Mouse (Mus musculus) right cerebral cortex, postnatal 25 days (tissue): ENCODE data around the gene Prep.
"Not testable (repeated sequence)": the region's sequence is repeated elsewhere in the genome, so short reads cannot be mapped to it uniquely, and the experiment has no call there.

ENCODE experiments used
- DNase-seq: peaks from one replicate; pipeline ENCODE4 v3.0.0; 2022

Prep gene

GRCm38 (mm10) chr10:45122476-45122875, 55.5 kb downstream of the Prep start:
- no peak for DNase-seq

GRCm38 (mm10) chr10:45123011-45123410, 56.0 kb downstream of the Prep start:
- DNase-seq = no peak

GRCm38 (mm10) chr10:45129105-45129504, 62.1 kb downstream of the Prep start:
- DNase-seq = no peak

- no peak for DNase-seq
Measured at GRCm38 (mm10) chr10:45130004-45130403, 63.0 kb downstream of the Prep start.

DNA sequence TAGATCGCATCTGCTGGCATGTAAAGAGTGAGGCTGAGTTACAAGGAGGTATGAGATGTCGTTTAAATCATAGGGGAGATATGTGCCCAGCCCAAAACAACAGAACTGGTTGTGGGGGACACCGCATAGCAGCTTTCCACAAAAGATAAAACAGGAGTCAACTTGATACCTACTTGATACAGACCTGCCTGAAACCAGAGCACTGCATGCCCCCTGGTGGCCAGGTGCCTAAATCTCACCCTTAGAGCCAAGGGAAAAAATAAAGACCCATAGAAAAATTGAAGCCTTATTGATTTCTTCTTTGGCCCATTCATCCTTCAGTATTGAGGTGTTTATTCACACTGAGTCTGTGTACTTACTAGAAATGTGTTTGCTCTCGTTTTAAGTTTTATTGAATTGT, 65.4 kb downstream of the Prep start:
- DNase-seq = no peak

DNA sequence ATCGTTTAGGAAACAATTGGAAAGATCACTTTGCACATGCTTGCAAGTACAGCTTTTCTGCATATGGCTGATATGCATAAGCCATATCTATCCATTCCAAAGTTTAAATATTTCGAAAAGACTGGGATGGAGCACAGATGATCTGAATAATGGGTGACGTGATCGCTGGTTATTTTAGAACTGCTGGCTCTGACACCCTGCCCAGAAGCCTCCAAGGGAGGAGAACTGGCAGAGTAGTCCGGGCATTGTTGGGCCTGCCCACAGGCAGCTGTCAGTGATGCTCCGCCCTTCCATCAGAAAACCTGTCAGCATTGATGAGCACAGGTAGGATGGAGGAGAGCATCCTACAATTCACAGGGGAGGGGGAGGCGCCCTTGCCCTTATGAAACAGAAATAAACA, 69.8 kb downstream of the Prep start:
- DNase-seq = peak; percentile 60

GRCm38 (mm10) chr10:45139910-45140309, 72.9 kb downstream of the Prep start:
- no peak for DNase-seq

DNA sequence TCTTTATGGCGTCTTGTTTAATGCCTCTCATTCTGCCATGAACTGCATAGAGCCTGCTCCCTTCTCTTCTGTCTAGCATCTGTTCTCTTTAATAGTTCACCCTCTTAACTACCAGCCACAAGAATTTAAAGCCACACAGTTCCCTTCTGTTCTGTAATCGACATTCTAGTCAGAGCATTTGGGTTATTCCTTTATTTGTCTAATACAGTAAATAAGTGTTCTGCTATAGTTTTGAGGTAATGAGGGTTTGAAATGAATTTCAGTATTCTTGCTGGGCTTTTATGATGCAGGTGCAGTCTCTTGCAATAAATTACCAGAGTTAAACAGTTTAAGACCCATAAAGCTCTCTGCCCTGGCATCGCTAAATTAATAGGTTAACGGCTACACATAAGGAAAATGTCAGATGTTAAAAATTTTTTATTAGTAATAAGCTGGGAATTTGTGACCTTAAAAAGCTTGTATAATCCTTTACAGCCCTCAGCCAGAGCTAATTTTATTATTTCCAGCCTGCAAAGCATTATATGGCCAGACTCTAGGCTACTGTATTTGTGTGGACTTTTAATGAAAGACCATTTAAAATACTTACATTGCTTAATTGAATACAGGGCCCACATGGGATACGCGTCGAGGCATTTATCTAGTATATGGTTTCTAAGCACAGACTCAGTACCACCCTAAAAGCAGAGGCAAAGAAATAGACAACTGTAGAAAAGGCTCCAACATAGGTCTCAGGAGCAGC, 73.6 kb downstream of the Prep start:
- DNase-seq = no peak

- no peak for DNase-seq
Measured at GRCm38 (mm10) chr10:45142359-45142758, 75.4 kb downstream of the Prep start.

GRCm38 (mm10) chr10:45144038-45144817, 77.2 kb downstream of the Prep start:
- DNase-seq = no peak

GRCm38 (mm10) chr10:45146821-45147220, 79.8 kb downstream of the Prep start:
- DNase-seq = no peak

DNA sequence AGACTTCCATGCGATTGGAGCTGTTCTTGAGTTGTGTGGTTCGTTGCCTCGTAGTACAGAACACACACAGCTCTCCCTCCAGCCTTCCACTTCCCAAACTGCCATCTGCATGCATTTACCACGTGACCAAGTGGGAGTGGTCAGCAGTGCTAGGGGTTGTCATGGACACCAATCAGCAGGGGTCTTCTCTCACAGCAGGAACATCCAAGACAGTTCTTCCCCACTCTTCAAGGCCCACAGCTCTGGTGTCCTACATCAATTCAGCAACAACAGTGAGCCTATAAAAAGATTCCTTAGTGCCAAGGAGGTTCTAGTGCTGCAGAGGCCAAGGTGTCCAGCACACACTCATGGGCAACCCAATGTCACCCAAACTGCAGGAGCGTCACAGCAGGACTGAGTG, 84.1 kb downstream of the Prep start:
- no peak for DNase-seq

DNA sequence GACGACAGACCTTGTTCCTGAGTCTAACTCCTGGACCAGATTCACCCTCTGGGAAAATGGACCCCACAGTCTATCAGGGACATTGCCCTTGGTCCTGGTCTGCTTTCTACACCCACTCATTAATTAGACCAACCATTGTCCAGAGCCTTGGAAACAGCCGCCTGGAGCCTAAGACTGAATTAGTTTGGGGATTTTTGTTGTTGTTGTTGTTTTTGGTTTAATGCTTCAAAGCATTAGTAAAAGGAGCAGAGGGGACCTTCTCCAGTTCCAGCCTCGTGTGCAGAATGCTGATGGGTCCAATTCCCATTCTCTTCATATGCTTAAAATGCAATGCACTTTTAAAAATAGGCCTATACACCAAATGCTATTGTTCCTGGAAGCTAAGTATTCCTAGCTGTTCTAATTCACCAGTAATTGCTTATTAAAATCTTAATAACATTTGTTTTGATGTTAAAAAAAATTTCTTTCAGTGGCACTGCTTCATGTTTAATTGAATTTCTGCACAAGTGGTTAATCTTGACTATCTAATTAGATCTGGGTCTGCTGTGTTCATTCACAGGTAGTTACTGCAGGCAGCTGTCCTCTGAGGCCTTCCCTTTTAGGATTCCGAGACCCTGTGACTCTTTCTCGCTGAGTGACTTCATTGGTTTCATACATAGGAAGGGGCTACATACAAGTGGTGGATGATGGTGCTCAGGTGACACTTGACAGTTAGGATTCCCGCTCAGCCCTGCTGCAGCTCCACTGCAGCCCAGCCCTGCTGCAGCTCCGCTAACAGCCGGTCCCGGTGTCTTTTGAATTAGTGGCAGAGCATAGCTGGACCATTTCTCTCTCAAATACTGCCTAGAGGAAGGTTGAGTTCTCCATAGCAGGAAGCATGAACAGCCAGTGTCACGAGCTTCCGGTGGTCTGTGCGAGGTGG, 85.0 kb downstream of the Prep start:
- no peak for DNase-seq

DNA sequence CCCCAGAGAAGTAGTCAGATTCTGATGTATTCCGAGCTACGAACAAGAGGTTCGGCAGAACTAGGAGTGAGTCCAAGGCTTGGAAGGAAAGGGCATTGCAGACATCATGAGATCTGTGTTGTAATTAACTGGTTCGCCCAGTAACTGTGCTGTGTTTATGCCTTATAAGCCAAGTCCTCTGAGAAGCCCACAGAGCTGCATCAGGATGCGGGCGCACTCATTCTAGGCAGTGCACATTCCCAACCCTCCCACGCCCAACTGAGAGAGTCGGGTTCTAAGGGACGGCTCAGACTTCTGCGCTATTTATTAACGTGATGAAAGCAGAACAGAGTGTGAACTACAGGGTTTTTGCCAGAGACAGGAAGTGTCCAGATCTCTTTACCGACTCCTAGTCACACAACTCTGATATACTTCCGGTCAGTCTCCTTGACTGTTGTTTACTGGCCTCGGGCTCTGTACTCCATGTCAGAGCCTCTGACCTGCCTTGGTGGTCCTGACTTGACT, 87.6 kb downstream of the Prep start:
- DNase-seq = no peak

DNA sequence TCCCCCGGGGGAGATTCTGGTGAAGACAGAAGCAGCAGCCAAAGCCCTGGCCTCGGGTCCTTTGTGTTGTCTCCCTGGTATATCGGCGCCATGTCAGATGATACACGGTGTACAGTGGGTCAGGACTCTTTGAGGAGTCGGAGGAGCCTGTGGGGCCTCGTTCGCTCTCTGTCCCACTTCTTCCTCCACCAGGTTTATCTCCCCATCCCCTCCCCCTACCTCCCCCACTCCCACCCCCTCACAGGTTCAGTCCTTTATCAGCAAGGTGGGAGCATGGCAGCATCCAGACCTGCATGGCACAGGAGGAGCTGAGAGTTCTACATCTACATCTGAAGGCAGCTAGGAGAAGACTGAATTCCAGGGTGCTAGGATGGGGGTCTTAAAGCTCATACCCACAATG, 98.8 kb downstream of the Prep start:
- no peak for DNase-seq

- no peak for DNase-seq
Measured at GRCm38 (mm10) chr10:45173927-45174326, 106.9 kb downstream of the Prep start.

DNA sequence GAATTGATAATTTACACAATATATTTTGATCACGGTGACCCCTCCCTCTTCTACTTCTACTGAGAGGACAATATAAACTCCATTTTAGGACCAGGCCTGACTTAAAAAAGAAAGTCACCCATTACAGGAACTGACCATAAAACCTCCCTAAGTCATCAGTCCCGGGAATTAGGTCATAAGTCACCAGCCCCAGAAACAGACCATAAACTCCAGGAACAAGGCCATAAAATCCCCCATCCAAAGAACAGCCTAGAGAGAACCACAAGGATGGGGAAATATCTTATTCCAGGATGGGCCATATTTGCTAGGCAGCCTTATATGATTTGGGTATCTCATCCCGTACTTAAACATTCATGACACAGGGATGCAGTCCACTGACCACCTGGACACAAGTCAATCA, 107.3 kb downstream of the Prep start:
- DNase-seq = no peak

GRCm38 (mm10) chr10:45177798-45178197, 110.8 kb downstream of the Prep start, which contains the start of gene Popdc3:
TSS of gene Popdc3 (plus strand) at chr10:45178098.
- DNase-seq = not testable (repeated sequence)

- no peak for DNase-seq
Measured at GRCm38 (mm10) chr10:45180677-45181326, 113.8 kb downstream of the Prep start.

DNA sequence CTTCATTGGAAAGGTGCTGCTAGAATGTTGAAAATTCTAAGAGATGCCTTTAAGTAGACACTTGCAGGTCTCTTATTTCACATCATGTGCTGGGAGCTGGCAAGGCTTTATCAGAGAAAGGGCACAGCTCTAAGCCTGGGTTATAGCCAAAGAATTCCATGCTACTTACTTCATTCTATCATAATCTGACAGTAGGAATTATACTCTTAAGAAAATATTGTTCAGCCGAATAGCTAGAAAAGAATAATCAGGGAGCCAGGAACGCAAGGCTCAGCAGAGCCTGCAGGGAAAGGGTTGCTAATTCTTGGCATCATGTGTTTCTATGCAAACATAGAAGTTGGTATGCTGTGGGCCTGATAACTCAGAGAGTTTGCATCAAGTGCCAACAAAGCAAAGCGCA, 114.3 kb downstream of the Prep start:
- no peak for DNase-seq

DNA sequence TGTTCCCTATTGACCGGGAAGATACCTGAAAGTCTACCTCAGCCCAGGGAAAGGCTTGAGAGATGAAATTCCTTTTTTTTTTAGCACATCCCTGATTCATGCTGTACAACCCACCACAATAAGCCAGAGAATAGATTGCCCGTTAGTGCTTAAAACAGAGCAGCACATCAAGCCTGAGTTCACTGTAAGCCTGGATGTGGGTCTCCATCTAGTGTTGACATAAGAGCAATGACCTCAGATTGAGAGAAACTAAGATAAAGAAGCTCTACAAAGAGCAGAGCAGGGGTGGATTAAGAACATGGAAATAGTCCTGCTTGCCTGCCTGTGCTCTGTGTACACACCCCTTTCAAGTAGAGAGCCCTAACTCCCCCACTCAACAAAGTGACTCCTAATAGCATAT, 118.5 kb downstream of the Prep start:
- no peak for DNase-seq
